Mouse (Mus musculus) heart, embryonic 16.5 days (tissue): ENCODE measurements around the gene Ripor2. TPM values are rescaled to one million over a fixed set of nuclear protein-coding genes. Genes with fewer than 3 reads are reported as not detected.

Experiments
- ATAC-seq: fragments of 200-750 bp; cut with Nextera tagmentation; replicated peaks from 2 replicates; pipeline ENCODE4 v1.8.0; 2017; ENCODE audit warnings: moderate number of reproducible peaks; ENCODE audit not compliant: insufficient read depth, low FRiP score; ENCODE audit errors: extremely low read depth
- H3K27ac ChIP-seq: fragments of 300-500 bp; sonication (generic); 2 replicates; pipeline ENCODE4 v1.5.1; 2014; ENCODE audit warnings: mild to moderate bottlenecking, low read length, control low read depth, moderate library complexity
- H3K27me3 ChIP-seq: fragments of 300-500 bp; sonication (generic); 2 replicates; pipeline ENCODE4 v1.6.1; 2014; ENCODE audit warnings: low read length, mixed read lengths; ENCODE audit not compliant: control insufficient read depth, insufficient read depth
- H3K36me3 ChIP-seq: fragments of 300-500 bp; sonication (generic); 2 replicates; pipeline ENCODE4 v1.6.1; 2014; ENCODE audit not compliant: control insufficient read depth, insufficient read depth
- H3K4me1 ChIP-seq: fragments of 300-500 bp; sonication (generic); 2 replicates; pipeline ENCODE4 v1.6.1; 2014; ENCODE audit warnings: low read length, mixed read lengths; ENCODE audit not compliant: control insufficient read depth, insufficient read depth
- H3K4me2 ChIP-seq: fragments of 300-500 bp; sonication (generic); 2 replicates; pipeline ENCODE4 v1.6.1; 2014; ENCODE audit warnings: low read depth, mild to moderate bottlenecking, control low read depth, low read length
- H3K4me3 ChIP-seq: fragments of 300-500 bp; sonication (generic); 2 replicates; pipeline ENCODE4 v1.5.1; 2014; ENCODE audit warnings: mild to moderate bottlenecking, control low read depth, low read length
- H3K9ac ChIP-seq: fragments of 300-500 bp; sonication (generic); 2 replicates; pipeline ENCODE4 v1.6.1; 2014; ENCODE audit warnings: low read length, control low read depth
- H3K9me3 ChIP-seq: fragments of 300-500 bp; sonication (generic); replicated peaks from 2 replicates; pipeline ENCODE4 v1.6.1; 2016; ENCODE audit warnings: low read length; ENCODE audit not compliant: control insufficient read depth
- WGBS: fragments of 180-500 bp; shearing (Covaris S2); extraction: QIAGEN DNeasy Blood & Tissue Kit; methylation state at CpG from one replicate; pipeline ENCODE4 v1.1.7; 2014; 5-methylcytosine and 5-hydroxymethylcytosine counted together
- polyA plus RNA-seq: library from polyadenylated mRNA; unstranded; fragments of >200 nt; fragmentation: Nextera tagmentation; extraction: Ambion mirVana; gene quantifications from 2 replicates; pipeline ENCODE4 v1.2.1, GENCODE M21; 2015

Ripor2 gene
- polyA plus RNA-seq, 1 experiment from 2014 or later = 17.3 TPM

DNA sequence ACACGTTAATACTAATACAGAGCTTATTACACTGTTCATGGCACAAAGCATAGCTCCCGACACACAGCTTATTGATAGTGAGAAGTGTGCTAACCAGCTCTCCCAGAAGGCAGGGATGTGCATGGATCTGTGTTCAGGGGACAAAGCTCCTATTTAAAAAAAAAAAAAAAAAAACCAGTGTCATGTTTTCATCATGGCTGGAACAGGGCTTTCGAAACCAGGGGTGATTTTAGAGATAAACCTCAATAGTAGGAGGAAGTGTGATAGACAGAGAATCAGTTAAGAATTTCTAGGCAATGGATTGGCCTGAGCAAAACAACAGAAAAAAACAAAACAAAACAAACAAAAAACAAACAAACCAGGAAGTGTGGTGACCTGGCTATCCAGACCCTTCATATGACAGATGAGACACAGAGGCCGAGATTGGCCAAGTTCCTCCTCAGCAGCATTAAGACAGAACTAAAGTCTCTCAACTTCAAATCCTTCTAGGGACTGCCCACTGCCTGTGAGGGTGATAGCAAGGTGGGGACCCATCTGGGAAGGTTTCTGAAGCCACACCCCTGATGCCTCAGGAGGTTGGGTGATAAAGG, 51.1 kb downstream of the Ripor2 start:
- Histone ChIP-seq H3K36me3 (no peaks in the 10 kb centered on the region), H3K27ac (no peak overlapping the region), H3K9ac (no peak overlapping the region), H3K27me3 (no peaks in the 10 kb centered on the region), H3K4me1 (peaks cover 46% of the 10 kb centered on the region), H3K4me2 (no peak overlapping the region), H3K4me3 (no peak overlapping the region), H3K9me3 (no peaks in the 10 kb centered on the region)
- no peak for ATAC-seq
- WGBS = 71% methylated on average over 4 of the region's 4 CpGs

DNA sequence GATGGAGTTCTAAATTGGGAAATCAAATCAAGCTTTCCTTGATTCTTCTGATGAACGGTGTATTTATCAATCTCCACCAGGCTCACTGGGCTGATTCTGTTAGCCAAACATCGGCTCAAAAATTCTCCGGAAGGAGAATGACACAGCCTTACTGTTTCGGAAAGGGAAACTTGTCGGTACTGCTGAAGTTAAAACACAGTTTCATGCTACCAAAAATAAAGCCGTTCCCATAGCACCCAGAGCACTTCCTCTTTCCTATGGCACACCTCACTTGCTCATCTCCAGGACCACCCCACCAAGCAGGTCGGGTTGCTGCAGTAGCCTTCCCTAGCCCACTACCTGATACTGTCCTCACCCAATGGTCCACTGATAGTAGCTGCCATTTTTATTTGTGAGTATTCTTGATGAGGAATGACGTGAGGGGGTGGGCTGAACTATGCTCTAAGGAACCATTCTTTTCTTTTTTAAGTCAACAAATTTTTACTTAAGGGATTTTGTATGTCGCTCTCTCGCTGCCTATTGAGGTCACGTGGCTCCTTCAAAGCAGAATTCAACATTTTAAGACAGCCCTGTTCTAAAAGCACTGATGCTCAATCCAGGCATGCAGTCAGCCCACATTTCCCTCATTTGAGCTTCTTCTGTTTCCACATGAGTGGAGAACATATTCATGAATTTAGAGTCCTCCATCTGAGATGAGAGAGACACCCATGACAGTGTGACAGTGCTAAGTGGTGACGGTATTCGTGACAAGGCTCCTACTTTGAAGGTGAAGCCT, 52.5 kb downstream of the Ripor2 start:
- Histone ChIP-seq H3K4me3 (no peak overlapping the region), H3K9me3 (no peaks in the 10 kb centered on the region), H3K27ac (no peak overlapping the region), H3K4me2 (no peak overlapping the region), H3K4me1 (peaks cover 39% of the 10 kb centered on the region), H3K9ac (no peak overlapping the region), H3K36me3 (no peaks in the 10 kb centered on the region), H3K27me3 (no peaks in the 10 kb centered on the region)
- WGBS = 77% methylated on average over 13 of the region's 13 CpGs
- no peak for ATAC-seq

DNA sequence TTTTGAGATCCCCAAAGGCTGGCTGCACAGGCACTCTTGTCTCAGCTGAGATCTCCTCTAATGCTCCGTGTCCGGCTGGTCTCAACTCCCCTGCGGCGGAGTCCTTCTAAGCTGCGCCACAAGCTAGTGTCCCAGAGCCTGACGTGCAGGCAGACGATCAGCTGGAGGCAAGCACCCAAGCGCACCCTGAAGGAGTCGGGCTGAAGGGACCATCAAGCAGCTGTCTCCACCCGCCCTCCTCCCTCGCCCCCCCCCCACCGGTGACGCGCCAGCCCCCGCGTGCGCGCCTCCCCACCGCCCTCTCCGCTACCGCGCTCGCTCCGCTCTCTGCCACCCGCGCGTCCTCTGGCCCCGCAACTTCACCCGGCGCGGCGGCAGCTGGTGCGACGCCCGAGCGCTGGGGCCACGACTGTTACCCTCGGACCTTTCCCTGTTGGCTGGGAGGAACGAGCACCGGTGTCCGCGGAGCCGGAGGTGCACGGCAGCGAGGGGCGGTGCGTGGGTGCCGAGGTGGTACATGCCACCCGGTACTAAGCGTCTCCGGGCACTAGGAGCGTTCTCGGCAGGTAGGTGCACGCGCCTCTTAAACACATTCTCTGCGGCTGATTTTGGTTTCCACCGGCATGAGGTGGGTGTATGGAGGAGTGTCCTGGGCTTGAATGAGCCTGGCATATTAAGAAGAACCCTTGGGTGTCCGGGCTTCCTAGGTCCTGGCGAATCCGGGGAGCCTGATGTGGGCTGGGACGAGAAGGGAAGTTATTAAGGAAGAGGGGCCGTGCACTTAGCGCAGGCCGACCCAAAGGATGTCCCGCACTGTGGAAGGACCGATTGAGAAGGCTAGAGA, 56.6 kb downstream of the Ripor2 start:
- peak; percentile 43 for ATAC-seq
- Histone ChIP-seq H3K27ac (peak overlapping the region; percentile 90), H3K9me3 (no peaks in the 10 kb centered on the region)

DNA sequence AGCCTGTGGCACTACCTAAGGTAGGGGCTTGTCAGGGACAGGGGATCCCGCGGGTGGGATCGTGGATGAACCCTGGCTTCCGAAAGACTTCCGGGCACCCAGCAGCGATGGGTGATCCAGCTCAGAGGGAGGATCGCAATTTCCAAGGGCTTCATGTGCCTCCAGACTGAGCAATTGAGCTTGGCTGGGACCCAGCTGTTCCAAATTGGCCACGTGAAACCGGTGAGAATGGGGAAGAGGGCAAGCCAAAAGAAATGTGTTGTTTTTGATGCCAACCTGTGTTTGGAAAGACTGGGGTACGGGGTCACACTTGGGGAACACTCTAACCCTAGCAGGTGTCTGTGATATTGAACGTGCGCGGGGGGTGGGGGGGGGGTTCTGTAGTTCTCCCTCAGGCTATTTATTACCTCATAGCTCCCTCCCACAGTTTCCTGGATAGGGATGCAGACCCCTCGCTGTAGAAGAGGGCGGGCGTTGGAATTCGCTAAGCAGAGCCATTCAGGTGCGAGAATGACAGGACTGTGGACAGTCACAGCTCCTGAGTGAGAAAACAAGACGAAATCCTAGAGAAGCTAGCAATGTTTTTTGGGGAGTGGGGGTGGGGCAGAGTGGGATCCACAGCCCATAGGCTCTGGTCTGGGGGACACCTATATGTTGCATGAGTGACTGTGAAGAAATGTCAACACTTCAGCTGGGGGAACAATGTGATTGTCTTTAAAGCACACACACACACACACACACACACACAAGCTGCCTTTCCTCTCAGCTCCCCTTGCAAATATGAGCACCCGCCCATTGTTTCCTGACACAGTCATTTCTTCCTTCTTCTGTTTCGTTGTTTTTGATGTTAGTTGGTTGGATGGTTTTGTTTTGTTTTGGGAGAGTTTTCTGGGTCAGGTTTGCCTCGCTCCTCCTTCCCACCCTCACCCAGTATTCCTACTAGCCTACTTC, 57.5 kb downstream of the Ripor2 start:
- peak overlapping the region; percentile 90 for H3K27ac ChIP-seq
- no peaks in the 10 kb centered on the region for H3K27me3 ChIP-seq
- H3K4me1 ChIP-seq = peaks cover 56% of the 10 kb centered on the region
- H3K36me3 ChIP-seq = no peaks in the 10 kb centered on the region
- peak overlapping the region; percentile 84 for H3K4me3 ChIP-seq
- peak overlapping the region; percentile 94 for H3K4me2 ChIP-seq
- 9% methylated on average over 22 of the region's 22 CpGs for WGBS
- H3K9ac ChIP-seq = peak overlapping the region; percentile 89
- ATAC-seq = peak; percentile 23; the same call in 1 of the 2 replicates
- H3K9me3 ChIP-seq = no peaks in the 10 kb centered on the region

More for the DNA sequence above, 56.6 kb downstream of the Ripor2 start:
- H3K4me1 ChIP-seq = peaks cover 47% of the 10 kb centered on the region
- H3K36me3 ChIP-seq = no peaks in the 10 kb centered on the region
- peak overlapping the region; percentile 84 for H3K4me3 ChIP-seq
- WGBS = under 1% methylated on average over 49 of the region's 66 CpGs
- H3K4me2 ChIP-seq = peak overlapping the region; percentile 94
- H3K27me3 ChIP-seq = no peaks in the 10 kb centered on the region
- peak overlapping the region; percentile 89 for H3K9ac ChIP-seq

DNA sequence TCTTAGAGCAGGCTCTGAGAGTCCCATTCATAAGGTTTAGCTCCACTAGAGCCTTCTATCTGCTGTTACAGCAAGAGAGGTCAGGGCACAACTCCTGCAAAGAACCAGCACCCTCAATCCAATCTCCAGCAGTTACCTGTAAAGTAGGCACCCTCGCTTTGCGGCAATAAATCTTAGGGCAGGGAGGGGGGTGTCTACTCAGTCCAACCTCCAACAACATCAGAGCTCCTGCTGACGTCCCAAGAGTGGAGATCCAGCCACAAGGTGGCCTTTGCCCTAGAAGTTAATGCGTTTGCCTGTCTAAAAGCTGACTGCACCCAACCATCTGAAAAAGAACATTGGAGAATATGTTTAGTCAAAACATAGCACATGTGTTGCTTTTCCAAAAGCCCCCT, 58.2 kb downstream of the Ripor2 start:
- Histone ChIP-seq H3K9me3 (no peaks in the 10 kb centered on the region), H3K4me3 (peak overlapping the region; percentile 84), H3K4me1 (peaks cover 58% of the 10 kb centered on the region), H3K4me2 (peak overlapping the region; percentile 94), H3K9ac (peak overlapping the region; percentile 89), H3K36me3 (no peaks in the 10 kb centered on the region), H3K27ac (peak overlapping the region; percentile 90), H3K27me3 (no peaks in the 10 kb centered on the region)
- no peak for ATAC-seq
- 38% methylated on average over 4 of the region's 4 CpGs for WGBS

DNA sequence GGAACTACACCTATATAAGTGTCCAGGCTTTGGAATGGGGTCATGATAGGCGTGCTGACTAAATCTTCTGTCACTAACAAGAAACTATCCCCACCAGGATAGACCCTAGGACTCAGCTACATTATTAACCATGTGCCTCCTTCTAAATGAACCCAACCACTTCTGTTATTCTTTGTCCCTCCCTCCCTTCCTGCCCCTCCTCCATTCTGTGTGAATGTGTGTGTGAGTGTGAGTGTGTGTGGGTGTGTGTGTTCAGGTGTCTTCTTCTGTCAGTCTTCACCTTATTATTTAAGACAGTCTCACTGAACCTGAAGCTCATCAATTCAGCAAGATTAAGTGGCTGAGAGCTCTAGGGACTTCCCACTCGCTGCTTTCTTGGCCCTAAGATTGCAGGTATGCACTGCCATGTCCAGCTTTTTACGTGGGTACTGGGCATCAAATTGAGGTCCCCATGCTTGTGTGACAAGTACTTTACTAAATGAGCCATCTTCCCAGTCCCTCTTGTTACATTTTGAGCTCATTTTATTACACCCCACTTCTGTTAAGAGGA, 58.9 kb downstream of the Ripor2 start:
- peak overlapping the region; percentile 84; the same call in 1 of the 2 replicates for H3K4me3 ChIP-seq

DNA sequence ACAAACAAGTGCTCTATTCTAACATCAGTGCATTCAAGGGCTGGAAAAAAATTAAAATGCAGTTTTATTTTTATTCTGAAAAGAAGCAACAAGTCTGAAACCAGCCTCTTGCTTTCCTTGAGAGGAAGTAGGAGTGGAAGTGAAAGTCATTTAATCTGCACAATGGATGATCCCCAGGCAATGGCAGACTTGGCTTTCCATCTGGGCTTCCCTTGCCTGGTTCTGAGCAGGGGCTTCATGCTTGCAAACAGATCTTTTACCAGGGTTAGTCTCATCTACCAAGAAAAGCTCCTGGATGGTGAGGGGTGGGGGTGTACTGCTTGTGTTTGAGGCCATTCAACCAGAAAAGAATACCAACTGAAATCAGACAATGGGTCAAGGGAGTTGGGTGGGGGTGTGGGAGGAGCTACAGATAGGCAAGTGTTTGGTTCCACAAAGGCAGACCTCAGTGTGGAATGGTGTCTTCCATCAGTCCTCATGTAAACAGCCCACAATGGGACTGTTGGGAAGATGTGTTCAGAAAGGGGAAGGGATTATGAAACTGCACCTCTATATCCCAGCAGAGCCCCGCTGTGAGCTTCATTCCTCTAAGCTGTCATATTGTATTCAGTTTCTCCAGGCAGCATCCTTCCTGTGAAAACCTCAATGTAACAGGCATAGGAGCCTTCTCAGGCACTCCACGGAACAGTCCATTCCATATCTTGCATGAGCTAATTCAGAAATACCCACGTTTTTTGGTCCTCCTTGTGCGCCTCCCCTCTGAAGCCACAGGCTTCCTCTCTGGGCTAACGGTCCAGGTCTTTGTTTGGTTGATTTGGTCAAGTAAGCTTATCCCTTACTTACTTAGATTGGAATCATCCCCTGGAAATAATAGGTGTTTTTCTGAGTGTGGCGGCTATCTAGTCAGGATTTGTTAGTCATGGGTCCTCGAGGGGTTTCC, 59.8 kb downstream of the Ripor2 start:
- H3K4me3 ChIP-seq = no peak overlapping the region
- 0 out of 2 replicates have a peak overlapping the region, but pooled peaks have one; percentile 5 for H3K27ac ChIP-seq
- H3K36me3 ChIP-seq = no peaks in the 10 kb centered on the region
- H3K4me1 ChIP-seq = peaks cover 53% of the 10 kb centered on the region
- WGBS = 58% methylated on average over 7 of the region's 7 CpGs
- no peaks in the 10 kb centered on the region for H3K27me3 ChIP-seq
- H3K4me2 ChIP-seq = peak overlapping the region; percentile 8; the same call in 1 of the 2 replicates
- H3K9ac ChIP-seq = no peak overlapping the region
- no peaks in the 10 kb centered on the region for H3K9me3 ChIP-seq
- no peak for ATAC-seq

More for the DNA sequence above, 58.9 kb downstream of the Ripor2 start:
- H3K27me3 ChIP-seq = no peaks in the 10 kb centered on the region
- no peaks in the 10 kb centered on the region for H3K9me3 ChIP-seq
- peak overlapping the region; percentile 94 for H3K4me2 ChIP-seq
- H3K36me3 ChIP-seq = no peaks in the 10 kb centered on the region
- ATAC-seq = no peak
- H3K27ac ChIP-seq = peak overlapping the region; percentile 90
- 78% methylated on average over 3 of the region's 3 CpGs for WGBS
- H3K9ac ChIP-seq = peak overlapping the region; percentile 89; the same call in 1 of the 2 replicates
- peaks cover 54% of the 10 kb centered on the region for H3K4me1 ChIP-seq
